Mouse (Mus musculus) cortical plate, adult 2 months (tissue): Measurements from ENCODE around the gene Shroom3.

Experiments
- CTCF ChIP-seq: fragments of 200-500 bp; IDR thresholded peaks from 2 replicates; pipeline ENCODE4 v1.5.1; 2011; ENCODE audit warnings: mild to moderate bottlenecking, control low read depth, low read length; ENCODE audit not compliant: insufficient read depth; ENCODE audit errors: extremely low read depth
- POLR2A ChIP-seq: fragments of 200-500 bp; IDR thresholded peaks from 2 replicates; pipeline ENCODE4 v1.6.1; 2011; ENCODE audit warnings: mild to moderate bottlenecking, low read length, control low read depth; ENCODE audit not compliant: insufficient read depth; ENCODE audit errors: extremely low read depth

DNA sequence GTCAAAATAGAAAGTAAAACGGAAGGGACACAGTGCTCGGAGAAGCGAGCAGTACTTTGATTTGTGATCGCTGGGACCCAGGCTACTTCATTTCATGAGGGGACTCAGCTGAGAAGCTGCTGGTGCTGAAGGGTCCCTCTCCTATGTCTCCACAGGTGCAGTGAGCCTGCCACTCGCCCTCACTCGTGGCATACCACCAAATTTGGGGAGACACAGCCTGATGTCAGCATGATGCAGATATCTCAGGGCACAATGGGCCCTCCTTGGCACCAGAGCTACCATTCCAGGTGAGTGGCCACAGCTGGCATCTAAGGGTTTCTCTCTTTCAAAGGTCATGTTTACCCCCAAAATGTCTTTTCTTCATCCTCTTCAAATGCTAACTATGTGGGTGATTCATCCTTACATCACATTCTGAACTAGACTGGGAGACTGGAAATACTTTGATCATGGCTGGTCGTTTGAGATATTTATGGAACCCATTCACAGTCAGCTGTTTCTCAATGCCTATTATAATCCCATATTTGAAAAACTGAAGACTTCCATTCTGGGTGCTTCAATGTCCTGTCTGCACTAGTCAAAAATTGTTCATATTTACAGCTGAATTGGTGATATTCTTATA lies 250.5 kb downstream of the Shroom3 start:
- TF ChIP-seq CTCF (no peak), POLR2A (no peak)
